Mouse (Mus musculus) intestine, postnatal 0 days (tissue): ENCODE data around the gene Dnajb13. TPM values are rescaled to one million over a fixed set of nuclear protein-coding genes. Genes with fewer than 3 reads are reported as not detected.

ENCODE experiments used
- ATAC-seq: fragments of 200-750 bp; cut with Nextera tagmentation; 2 replicates; pipeline ENCODE4 v1.8.0; 2017; ENCODE audit warnings: mild to moderate bottlenecking, moderate TSS enrichment, moderate library complexity
- H3K27ac ChIP-seq: fragments of 300-500 bp; sonication (generic); 2 replicates; pipeline ENCODE4 v1.5.1; 2014; ENCODE audit warnings: mild to moderate bottlenecking, low read depth, low read length, moderate library complexity
- H3K27me3 ChIP-seq: fragments of 300-500 bp; sonication (generic); replicated peaks from 2 replicates; pipeline ENCODE4 v1.6.1; 2014; ENCODE audit warnings: low read length, mixed read lengths; ENCODE audit not compliant: control insufficient read depth, insufficient read depth
- H3K36me3 ChIP-seq: fragments of 300-500 bp; sonication (generic); 2 replicates; pipeline ENCODE4 v1.6.1; 2014; ENCODE audit warnings: mild to moderate bottlenecking, moderate library complexity; ENCODE audit not compliant: control insufficient read depth, insufficient read depth
- H3K4me1 ChIP-seq: fragments of 300-500 bp; sonication (generic); replicated peaks from 2 replicates; pipeline ENCODE4 v1.6.1; 2014; ENCODE audit warnings: antibody characterized with exemption, low read length, mixed read lengths; ENCODE audit not compliant: control insufficient read depth, insufficient read depth
- H3K4me2 ChIP-seq: fragments of 300-500 bp; sonication (generic); replicated peaks from 2 replicates; pipeline ENCODE4 v1.6.1; 2014; ENCODE audit warnings: low read depth, mild to moderate bottlenecking, moderate library complexity
- H3K4me3 ChIP-seq: fragments of 300-500 bp; sonication (generic); 2 replicates; pipeline ENCODE4 v1.5.1; 2014; ENCODE audit warnings: low read depth, low read length
- H3K9ac ChIP-seq: fragments of 300-500 bp; sonication (generic); 2 replicates; pipeline ENCODE4 v1.6.1; 2014; ENCODE audit warnings: mild to moderate bottlenecking, low read depth, low read length
- H3K9me3 ChIP-seq: fragments of 300-500 bp; sonication (generic); 2 replicates; pipeline ENCODE4 v1.6.1; 2016; ENCODE audit warnings: mixed run types; ENCODE audit not compliant: control insufficient read depth
- CTCF ChIP-seq: sonication (generic); IDR thresholded peaks from 2 replicates; pipeline ENCODE4 v1.5.1; 2016; ENCODE audit warnings: low read depth, mild to moderate bottlenecking, control low read depth, antibody characterized with exemption, moderate library complexity
- WGBS: fragments of 180-500 bp; shearing (Covaris S2); extraction: QIAGEN DNeasy Blood & Tissue Kit; methylation state at CpG from one replicate; pipeline ENCODE4 v1.1.7; 2014; 5-methylcytosine and 5-hydroxymethylcytosine counted together
- polyA plus RNA-seq: library from polyadenylated mRNA; unstranded; fragments of >200 nt; fragmentation: Nextera tagmentation; extraction: Ambion mirVana; gene quantifications from 2 replicates; pipeline ENCODE4 v1.2.1, GENCODE M21; 2015

The Dnajb13 gene
- polyA plus RNA-seq, 1 experiment from 2014 or later = 0.17 TPM

DNA sequence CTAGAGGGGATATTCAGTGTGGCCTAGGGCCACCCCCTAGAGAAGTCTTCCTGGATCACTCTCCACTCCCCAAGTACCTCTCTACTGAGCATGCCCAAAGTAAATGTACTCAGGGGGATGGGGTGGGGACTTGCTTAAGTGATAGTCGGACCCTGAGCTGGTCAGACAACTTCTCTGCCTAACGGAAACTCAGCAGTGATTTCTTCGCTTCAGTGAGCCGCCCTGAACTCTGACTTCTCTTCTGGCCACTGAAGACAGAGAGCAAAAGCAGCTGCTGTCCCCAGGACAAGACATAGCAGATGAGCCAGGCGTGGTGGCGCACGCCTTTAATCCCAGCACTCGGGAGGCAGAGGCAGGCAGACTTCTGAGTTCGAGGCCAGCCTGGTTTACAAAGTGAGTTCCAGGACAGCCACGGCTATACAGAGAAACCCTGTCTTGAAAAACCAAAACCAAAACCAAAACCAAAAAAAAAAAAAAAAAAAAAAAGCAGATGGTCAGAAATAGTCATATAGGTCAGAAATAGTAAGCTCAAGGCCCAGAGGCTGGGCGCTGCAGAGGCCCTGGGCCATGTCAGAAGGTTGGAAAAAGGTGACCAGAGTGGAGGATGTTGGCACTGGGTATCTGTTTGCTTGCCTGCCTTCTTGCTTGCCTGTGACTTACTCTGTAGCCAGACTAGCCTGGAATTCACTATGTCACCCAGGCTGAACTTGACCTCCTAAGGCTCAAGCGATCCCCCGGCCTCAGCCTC is 9.8 kb downstream of the Dnajb13 start:
- H3K27ac ChIP-seq = no peak overlapping the region
- WGBS = 64% methylated on average over 13 of the region's 13 CpGs
- no peak overlapping the region for H3K4me3 ChIP-seq
- H3K4me2 ChIP-seq = no peak overlapping the region
- no peak overlapping the region for H3K9ac ChIP-seq
- no peaks in the 10 kb centered on the region; the same call in 1 of the 2 replicates for H3K4me1 ChIP-seq
- no peak for TF ChIP-seq CTCF
- no peaks in the 10 kb centered on the region for H3K27me3 ChIP-seq
- no peaks in the 10 kb centered on the region for H3K9me3 ChIP-seq
- no peak for ATAC-seq
- peaks cover 2% of the 10 kb centered on the region; the same call in 1 of the 2 replicates for H3K36me3 ChIP-seq

DNA sequence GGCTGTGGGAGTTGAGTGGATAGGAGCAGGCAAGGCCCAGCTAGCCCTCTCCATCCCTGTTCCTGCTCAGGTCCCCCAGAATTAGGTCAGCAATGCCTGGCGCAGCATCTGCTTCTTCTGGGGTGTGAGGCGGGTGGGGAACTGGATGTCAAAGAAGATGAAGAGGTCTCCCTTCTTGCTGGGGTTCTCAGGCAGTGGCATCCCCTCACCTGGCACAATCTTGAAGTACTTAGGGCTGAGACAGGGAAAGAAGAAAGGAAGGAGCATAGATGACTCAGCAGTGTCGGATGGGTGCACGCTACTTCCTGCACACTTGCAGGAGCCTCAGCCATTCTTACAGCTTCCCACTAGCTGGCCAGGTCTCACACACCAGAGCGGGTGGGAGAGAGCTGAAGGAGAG is 11.7 kb downstream of the Dnajb13 start:
- Histone ChIP-seq H3K27ac (no peak overlapping the region), H3K9ac (no peak overlapping the region), H3K27me3 (no peaks in the 10 kb centered on the region), H3K4me3 (no peak overlapping the region), H3K36me3 (peaks cover 21% of the 10 kb centered on the region), H3K4me2 (no peak overlapping the region), H3K4me1 (no peaks in the 10 kb centered on the region; the same call in 1 of the 2 replicates), H3K9me3 (no peaks in the 10 kb centered on the region)
- TF ChIP-seq CTCF = no peak
- no peak for ATAC-seq
- 71% methylated on average over 5 of the region's 5 CpGs for WGBS

DNA sequence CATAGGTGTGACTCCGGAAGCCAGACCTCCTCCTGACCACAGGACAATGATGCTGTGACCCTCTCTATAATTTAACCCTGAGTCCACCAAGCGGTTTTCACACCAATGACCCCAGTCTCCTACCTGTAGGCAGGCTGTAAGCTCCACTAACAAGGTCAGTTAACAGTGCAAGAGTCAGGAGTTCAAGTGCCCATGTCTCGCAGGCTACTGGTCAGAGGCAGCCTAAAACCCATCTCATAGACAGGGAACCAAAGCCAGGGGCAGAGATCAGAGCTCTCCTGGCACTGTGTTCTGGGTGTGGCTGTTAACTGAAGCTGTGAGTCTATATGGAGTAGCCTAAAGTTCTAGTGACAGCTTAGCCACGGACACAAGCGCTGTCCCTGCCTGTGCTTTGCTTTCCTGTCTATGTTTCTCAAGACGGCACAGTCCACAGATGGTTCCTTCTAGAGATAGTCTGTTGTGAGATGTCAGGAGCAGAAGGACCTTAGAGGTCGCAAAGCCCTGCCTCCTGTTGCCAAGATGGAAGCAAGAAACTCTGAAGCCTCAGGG is 12.3 kb downstream of the Dnajb13 start:
- Histone ChIP-seq H3K27ac (no peak overlapping the region), H3K27me3 (no peaks in the 10 kb centered on the region), H3K4me1 (no peaks in the 10 kb centered on the region; the same call in 1 of the 2 replicates), H3K36me3 (peaks cover 27% of the 10 kb centered on the region), H3K9me3 (no peaks in the 10 kb centered on the region), H3K9ac (no peak overlapping the region), H3K4me2 (no peak overlapping the region), H3K4me3 (no peak overlapping the region)
- WGBS = 56% methylated on average over 7 of the region's 7 CpGs
- no peak for TF ChIP-seq CTCF
- no peak for ATAC-seq

DNA sequence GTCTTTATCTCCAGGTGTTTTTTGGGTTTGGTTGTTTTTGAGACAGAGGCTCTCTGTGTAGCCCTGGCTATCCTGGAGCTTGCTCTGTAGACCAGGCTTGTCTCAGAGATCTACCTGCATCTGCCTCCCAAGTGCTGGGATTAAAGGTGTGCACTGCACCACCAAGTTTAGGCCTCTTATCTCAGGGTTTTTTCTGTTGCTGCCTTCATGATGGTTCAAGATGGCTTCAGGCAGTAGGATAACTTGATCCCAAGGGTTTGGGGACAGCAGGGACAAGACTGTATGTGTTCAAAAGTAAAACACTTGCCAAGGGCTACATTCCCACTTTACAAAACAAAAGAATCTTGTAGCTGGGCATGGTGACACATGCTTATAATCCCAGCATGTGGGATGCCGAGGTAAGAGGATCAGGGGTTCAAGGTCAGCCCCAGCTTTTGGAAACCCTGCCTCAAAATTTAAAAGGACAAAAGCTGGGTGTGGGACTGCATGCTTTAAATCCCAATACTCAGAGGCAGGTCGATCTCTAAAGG is 12.9 kb downstream of the Dnajb13 start:
- H3K27ac ChIP-seq = no peak overlapping the region
- no peak for TF ChIP-seq CTCF
- no peaks in the 10 kb centered on the region for H3K27me3 ChIP-seq
- no peaks in the 10 kb centered on the region; the same call in 1 of the 2 replicates for H3K4me1 ChIP-seq
- H3K4me2 ChIP-seq = no peak overlapping the region
- WGBS = 36% methylated on average over 2 of the region's 2 CpGs
- no peak overlapping the region for H3K4me3 ChIP-seq
- peaks cover 32% of the 10 kb centered on the region for H3K36me3 ChIP-seq
- H3K9me3 ChIP-seq = no peaks in the 10 kb centered on the region
- no peak overlapping the region for H3K9ac ChIP-seq
- ATAC-seq = no peak

DNA sequence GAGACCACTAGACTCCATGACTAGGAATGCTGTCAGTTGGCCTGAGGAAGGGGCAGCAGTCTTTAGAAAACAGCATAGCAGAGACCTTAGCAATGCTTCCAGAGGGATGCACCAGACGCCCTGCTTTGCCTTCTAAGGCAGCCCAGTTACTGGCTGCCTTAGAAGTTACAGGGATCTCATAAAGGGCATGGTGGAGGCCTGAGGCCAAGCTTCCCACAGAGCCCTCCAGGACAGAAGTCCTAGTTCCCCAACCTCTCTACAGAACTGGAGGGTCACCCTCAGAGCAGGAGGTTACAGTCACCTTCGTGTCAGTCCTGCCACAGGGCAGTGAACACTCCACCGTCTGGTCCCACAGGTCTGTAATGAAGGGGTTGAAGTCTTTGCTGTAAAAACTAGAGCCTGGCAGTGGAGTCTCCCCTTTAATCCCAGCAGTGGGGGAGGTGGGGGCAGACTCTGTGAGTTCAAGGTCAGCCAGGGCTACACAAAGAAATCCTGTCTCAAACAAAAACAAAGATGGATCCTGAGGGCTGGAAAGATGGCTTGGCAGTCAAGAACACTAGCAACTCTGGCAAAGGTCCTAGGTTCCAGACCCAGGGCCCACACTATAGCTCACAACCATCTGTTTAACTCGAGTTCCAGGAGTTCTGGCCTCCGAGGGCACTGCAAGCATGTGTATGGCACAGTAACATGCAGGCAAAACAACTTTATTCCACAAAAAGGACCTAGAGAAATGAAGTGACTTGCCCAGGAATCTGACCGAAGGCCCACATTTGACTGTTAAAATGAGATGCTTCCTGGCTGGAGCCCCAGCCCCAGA is 13.5 kb downstream of the Dnajb13 start:
- H3K4me2 ChIP-seq = no peak overlapping the region
- no peaks in the 10 kb centered on the region for H3K27me3 ChIP-seq
- peaks cover 38% of the 10 kb centered on the region for H3K36me3 ChIP-seq
- ATAC-seq = no peak
- H3K27ac ChIP-seq = no peak overlapping the region
- no peak overlapping the region for H3K9ac ChIP-seq
- H3K4me3 ChIP-seq = no peak overlapping the region
- TF ChIP-seq CTCF = no peak
- no peaks in the 10 kb centered on the region; the same call in 1 of the 2 replicates for H3K4me1 ChIP-seq
- WGBS = 64% methylated on average over 6 of the region's 6 CpGs
- no peaks in the 10 kb centered on the region for H3K9me3 ChIP-seq
